Mouse (Mus musculus) E14TG2a.4 (cell line): ENCODE data around the gene Ddah2.
"Not testable (repeated sequence)": the region's sequence is repeated elsewhere in the genome, so short reads cannot be mapped to it uniquely, and the experiment has no call there.

Experiments used
- CTCF ChIP-seq: conservative IDR thresholded peaks from 2 replicates; pipeline ENCODE4 v1.5.1; 2014; ENCODE audit warnings: low read length
- POU5F1 ChIP-seq: IDR thresholded peaks from 2 replicates; pipeline ENCODE4 v1.6.1; 2014; ENCODE audit warnings: low read length, borderline replicate concordance

- not testable (repeated sequence) for TF ChIP-seq CTCF, POU5F1
Measured at GRCm38 (mm10) chr17:35033703-35034102, 25.1 kb upstream of the Ddah2 start.
